Mouse (Mus musculus) heart, postnatal 36 days (tissue): Measurements from ENCODE around the gene Trim7. TPM values are rescaled to one million over a fixed set of nuclear protein-coding genes. Genes with fewer than 3 reads are reported as not detected.
"Not testable (repeated sequence)": the region's sequence is repeated elsewhere in the genome, so short reads cannot be mapped to it uniquely, and the experiment has no call there.

Experiments used
- DNase-seq, 2 experiments: peaks; one replicate each; pipeline ENCODE4 v3.0.0; 2021 to 2022
- intact Hi-C: fragments of 180-260 bp; cut with DNase I; formaldehyde crosslinking; loops from one replicate; pipeline ENCODE4 v1.15.1; 2025
- total RNA-seq, 2 experiments: library from RNA; stranded (reverse); gene quantifications; 2 replicates each; pipeline ENCODE4 v1.2.3; 2021

Trim7 gene
- 10 to 100 TPM; 17.8 to 26.2 TPM for total RNA-seq

DNA sequence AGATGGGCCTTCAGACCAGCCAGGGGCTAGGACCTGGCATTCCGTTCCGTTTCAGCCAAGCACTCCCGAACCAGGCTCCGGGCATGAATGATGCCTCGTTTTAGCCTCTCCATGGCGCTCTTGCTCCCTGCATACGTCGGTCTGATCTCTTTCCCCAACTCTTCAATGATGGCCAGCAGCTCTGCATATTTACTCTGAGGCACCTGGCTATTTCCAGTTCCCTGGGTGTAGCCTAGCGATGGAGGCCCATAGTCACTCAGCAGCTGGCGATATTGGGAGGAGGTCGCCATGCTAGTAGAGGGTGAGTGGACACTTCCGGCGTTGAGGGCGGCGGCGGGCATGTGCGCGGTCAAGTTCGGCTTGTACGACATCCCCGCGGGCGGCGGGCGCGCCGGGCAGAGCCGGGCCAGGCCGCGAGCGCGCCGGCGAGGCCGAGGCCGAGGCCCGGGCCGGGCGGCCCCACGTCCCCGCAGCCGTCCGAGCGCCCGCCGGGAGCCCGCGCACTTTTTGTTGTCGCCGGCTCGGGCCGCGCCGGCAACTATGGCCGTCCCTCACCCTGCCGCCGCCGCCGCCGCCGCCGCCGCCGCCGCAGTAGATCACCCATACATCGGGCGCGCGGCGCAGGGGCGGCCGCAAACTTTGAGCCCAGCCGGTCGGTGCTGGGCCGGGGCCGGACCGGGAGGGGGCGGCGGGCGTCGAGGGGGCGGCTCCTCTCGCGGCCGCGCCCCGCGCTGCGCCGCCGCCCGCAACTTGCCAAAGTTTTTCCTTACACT is at the start of gene Trim7, which contains the start of gene Gm12184:
Trim7 (plus strand) TSS at position 162 of the 773 bp plus-strand sequence.
Gm12184 (minus strand) TSS at position 677 of the 773 bp plus-strand sequence.
- intact Hi-C loops, result not testable (repeated sequence)
- peak in 1 of 2 experiments; percentile 53 for DNase-seq

- no peak for DNase-seq
- intact Hi-C loops, result loop anchor here (5.0 to 10.0 kb wide), 2 partner anchors 192 to 1854 kb away; no protein-coding TSS in a partner anchor
These were observed 49.3 kb upstream of the Trim7 start for GRCm38 (mm10) chr11:48776664-48777063.

GRCm38 (mm10) chr11:48777303-48777702 is 48.6 kb upstream of the Trim7 start:
- DNase-seq, result no peak
- intact Hi-C loops, result loop anchor here (5.0 to 10.0 kb wide), 2 partner anchors 193 to 1855 kb away; no protein-coding TSS in a partner anchor

- peak; percentile 25 to 33 for DNase-seq
- intact Hi-C loops, result loop anchor here (5.0 to 10.0 kb wide), 2 partner anchors 195 to 1857 kb away; no protein-coding TSS in a partner anchor
These were observed 46.5 kb upstream of the Trim7 start for GRCm38 (mm10) chr11:48779450-48779849.

DNA sequence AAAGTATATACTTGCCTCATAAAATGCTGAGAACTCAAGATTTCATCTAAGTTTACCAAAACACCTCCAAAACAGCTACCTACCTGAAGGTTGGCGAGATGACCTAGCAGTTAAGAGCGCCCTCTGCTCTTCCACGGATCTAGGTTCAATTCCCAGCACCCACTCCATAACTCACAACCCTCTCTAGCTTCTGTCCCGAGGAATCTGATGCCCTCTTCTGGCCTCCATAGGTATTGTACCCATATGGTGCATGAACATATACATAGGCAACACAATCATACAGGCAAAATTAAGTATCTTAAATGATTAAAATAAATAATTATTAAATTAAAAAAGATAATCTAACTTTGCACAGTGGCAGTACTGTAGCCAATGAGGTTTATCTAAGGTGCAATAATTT is 43.7 kb upstream of the Trim7 start:
- DNase-seq, result no peak
- intact Hi-C loops, result no loop called here

- DNase-seq, result peak; percentile 43 to 50
- intact Hi-C loops, result loop anchor here (2.0 kb wide), 1 partner anchor 33 kb away; no protein-coding TSS in a partner anchor
These were observed 38.3 kb upstream of the Trim7 start for GRCm38 (mm10) chr11:48787455-48788211.

GRCm38 (mm10) chr11:48788311-48789089 is 37.4 kb upstream of the Trim7 start:
- intact Hi-C loops, result loop anchor here (2.0 kb wide), 1 partner anchor 32 kb away; no protein-coding TSS in a partner anchor
- peak; percentile 79 to 86 for DNase-seq

GRCm38 (mm10) chr11:48789215-48789614 is 36.7 kb upstream of the Trim7 start:
- DNase-seq, result no peak
- intact Hi-C loops, result loop anchor here (2.0 kb wide), 1 partner anchor 32 kb away; no protein-coding TSS in a partner anchor

DNA sequence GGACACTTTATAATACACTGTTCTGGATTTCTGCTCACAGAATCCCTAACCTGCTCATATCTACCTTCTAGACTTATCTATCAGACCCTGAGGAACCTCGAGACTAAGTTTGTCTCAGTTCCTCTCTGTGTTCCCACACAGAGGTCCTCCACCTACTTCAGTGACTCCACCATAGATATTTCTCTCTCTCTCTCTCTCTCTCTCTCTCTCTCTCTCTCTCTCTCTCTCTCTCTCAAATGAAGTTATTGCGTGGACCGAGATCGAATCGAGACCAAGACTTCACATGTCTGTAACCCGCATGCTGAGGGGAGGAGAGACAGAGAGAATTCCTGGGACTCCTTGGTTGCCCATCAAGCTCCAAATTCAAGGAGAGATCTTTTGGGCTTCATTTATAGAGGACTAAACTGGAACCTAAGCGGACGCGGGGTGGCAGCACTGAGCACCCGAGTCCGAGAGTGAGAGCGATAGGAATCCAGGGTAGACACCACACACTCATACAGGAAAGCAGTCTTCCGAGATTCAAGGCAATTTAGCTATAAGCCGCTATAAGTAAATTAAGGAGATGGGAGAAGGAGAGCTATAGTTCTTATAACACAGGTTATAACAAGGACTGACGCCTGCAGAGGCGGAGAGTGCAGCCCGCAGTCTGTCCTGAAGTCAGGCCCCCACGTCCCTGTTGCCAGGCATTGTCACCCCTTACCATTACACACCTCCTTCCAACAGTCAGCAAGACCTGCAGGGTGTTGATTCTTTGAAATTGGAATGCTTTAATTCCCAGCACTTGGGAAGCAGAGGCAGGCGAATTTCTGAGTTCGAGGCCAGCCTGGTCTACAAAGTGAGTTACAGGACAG is 35.7 kb upstream of the Trim7 start:
- intact Hi-C loops, result loop anchor here (1.0 to 2.0 kb wide), 3 partner anchors 31 to 313 kb away; no protein-coding TSS in a partner anchor
- peak; percentile 85 to 93 for DNase-seq

DNA sequence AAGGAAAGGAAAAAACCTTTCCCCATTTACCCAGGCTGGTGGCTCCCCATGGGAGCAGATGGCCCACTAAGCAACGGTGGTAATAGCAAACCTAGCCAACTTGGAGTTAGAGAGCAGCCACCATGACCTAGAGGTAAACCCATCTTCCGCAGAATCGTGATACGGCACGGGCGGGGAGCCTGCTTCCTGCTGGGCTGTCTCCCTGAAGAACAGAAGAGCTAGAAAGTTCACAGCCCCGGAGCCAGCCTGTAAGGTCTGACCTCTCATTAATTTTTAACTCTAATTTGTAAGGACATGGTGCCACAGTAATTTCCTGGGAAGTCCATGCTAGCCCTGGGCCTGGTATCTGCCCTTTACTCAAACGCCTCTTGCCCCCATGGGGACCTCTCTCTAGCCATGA is 35.0 kb upstream of the Trim7 start:
- DNase-seq, result no peak
- intact Hi-C loops, result loop anchor here (1.0 to 2.0 kb wide), 2 partner anchors 68 to 312 kb away; no protein-coding TSS in a partner anchor

- DNase-seq, result not testable (repeated sequence)
- intact Hi-C loops, result loop anchor here (2.0 kb wide), 1 partner anchor 311 kb away; no protein-coding TSS in a partner anchor
These were observed 34.0 kb upstream of the Trim7 start for GRCm38 (mm10) chr11:48791894-48792293.

DNA sequence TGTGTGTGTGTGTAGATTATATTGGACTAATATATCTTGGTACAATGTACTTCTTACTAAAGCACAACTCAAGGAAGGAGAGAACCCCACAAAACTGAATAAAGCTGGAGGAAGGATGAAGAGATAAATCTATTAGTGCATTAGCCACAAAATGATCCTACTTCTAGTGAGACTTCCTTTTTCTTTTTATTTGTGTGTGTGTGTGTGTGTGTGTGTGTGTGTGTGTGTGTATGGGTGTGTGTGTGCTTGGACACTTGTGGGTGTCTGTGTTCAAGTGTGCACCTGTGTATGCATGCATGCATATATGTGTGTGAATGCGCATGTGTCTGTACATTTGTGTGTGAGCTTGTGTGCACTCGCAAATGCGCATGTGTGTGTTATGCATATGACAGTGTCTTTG is 32.8 kb upstream of the Trim7 start:
- DNase-seq, result no peak
- intact Hi-C loops, result no loop called here

DNA sequence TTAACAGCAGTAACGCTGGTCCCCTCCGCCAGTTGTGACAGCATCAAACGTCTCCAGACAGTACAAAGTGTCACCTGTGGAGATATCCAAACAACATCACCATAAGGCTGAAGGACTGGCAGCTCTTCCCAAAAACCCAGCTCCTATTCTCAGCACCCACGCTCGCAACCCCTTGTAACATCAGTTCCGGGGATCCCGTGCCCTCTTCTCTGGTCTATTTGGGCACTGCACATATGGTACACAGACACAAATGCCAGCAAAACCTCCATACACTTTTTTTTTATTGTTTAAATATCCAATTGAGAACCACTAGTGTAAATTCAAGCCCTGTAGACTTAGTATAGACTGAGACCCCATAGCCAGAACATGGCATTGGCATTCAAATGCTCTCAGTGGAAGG is 30.7 kb upstream of the Trim7 start:
- intact Hi-C loops, result loop anchor here (5.0 kb wide), 1 partner anchor 407 kb away; the partner anchor contains the start of gene Zfp62
- no peak for DNase-seq

DNA sequence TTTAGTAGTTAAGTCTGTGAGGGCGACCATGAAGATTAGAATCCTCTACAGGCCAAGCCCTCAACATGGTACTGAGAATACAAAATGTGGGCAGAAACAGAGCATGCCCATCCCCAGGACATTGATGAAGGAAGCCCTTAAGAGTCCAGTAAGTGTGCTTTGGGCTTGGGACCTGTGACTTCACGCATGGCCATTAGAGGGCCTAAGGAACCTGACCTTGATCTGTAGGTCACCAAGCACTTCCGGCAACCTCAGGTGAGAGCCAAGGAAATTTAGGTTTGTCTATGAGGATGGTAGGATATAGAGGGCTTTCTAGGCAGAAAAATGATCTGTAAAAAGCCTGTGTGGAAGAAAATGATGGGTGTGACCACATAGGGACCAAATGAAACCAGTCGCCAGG is 29.6 kb upstream of the Trim7 start:
- intact Hi-C loops, result loop anchor here (5.0 kb wide), 1 partner anchor 406 kb away; the partner anchor contains the start of gene Zfp62
- DNase-seq, result no peak

- DNase-seq, result no peak
- intact Hi-C loops, result loop anchor here (5.0 kb wide), 1 partner anchor 405 kb away; the partner anchor contains the start of gene Zfp62
These were observed 28.7 kb upstream of the Trim7 start for GRCm38 (mm10) chr11:48797287-48797686.

GRCm38 (mm10) chr11:48798308-48798707 is 27.6 kb upstream of the Trim7 start:
- intact Hi-C loops, result loop anchor here (5.0 kb wide), 1 partner anchor 404 kb away; the partner anchor contains the start of gene Zfp62
- DNase-seq, result no peak

GRCm38 (mm10) chr11:48798984-48799920 is 26.7 kb upstream of the Trim7 start:
- intact Hi-C loops, result loop anchor here (5.0 kb wide), 1 partner anchor 403 kb away; the partner anchor contains the start of gene Zfp62
- no peak for DNase-seq
